Mouse (Mus musculus): ENCODE measurements around the gene Pkp1.

GRCm38 (mm10) chr1:135916486-135917058 is 2.4 kb downstream of the Pkp1 start:
- TF ChIP-seq CTCF (IDR thresholded peaks at IDR 0.05; ENCODE audit: low read depth, low read length) (no peak), POLR2A (IDR thresholded peaks at IDR 0.05; ENCODE audit: extremely low read depth, insufficient read depth, low read length) (no peak)

All from liver, adult 2 months (tissue).